Mouse (Mus musculus) layer of hippocampus, adult 9-10 months (tissue): ENCODE results near the gene Defb48.

Experiments
- DNase-seq: peaks from one replicate; pipeline ENCODE4 v3.0.0; 2022; ENCODE audit warnings: low spot score

Gene Defb48

DNA sequence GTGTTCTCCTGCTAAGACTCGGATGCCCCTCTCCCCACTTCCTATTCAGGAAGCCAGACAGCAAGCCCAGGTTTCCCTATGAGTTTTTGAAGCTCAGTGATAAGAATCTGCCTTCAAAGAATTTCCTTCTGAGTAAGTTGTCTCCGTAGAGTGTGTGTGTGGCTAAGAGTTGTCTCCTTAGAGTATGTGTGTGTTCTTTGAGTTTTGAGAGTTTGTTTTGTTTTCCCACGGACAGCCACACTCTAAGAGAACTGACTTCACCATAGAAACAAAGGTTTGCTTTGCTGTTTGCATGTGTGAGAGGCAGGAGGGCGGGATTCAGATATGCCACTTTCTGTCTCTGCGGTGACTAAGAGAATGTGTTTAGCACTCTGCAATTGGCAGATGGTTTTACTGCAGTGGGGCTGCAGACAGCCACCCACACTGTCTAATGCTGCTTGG is 56.2 kb downstream of the Defb48 start:
- DNase-seq, result no peak
